Mouse (Mus musculus) limb, embryonic 15.5 days (tissue): Measurements from ENCODE around the gene Gpx8. TPM values are rescaled to one million over a fixed set of nuclear protein-coding genes. Genes with fewer than 3 reads are reported as not detected.
A peak's percentile ranks its signal among the peaks of the same experiment; 100 is the strongest.

ENCODE experiments used
- ATAC-seq: fragments of 200-750 bp; cut with Nextera tagmentation; 2 replicates; pipeline ENCODE4 v1.8.0; 2017; ENCODE audit warnings: low read depth, moderate TSS enrichment; ENCODE audit not compliant: insufficient number of reproducible peaks, low FRiP score, low TSS enrichment
- H3K27ac ChIP-seq: fragments of 300-500 bp; sonication (generic); 2 replicates; pipeline ENCODE4 v1.5.1; 2015; ENCODE audit warnings: moderate library complexity, mild to moderate bottlenecking, inconsistent platforms
- H3K27me3 ChIP-seq: fragments of 300-500 bp; sonication (generic); 2 replicates; pipeline ENCODE4 v1.6.1; 2015; ENCODE audit warnings: inconsistent platforms
- H3K36me3 ChIP-seq: fragments of 300-500 bp; sonication (generic); 2 replicates; pipeline ENCODE4 v1.6.1; 2015; ENCODE audit warnings: inconsistent platforms
- H3K4me1 ChIP-seq: fragments of 300-500 bp; sonication (generic); 2 replicates; pipeline ENCODE4 v1.6.1; 2015; ENCODE audit warnings: inconsistent platforms
- H3K4me2 ChIP-seq: fragments of 300-500 bp; sonication (generic); 2 replicates; pipeline ENCODE4 v1.6.1; 2015; ENCODE audit warnings: mild to moderate bottlenecking, inconsistent platforms
- H3K4me3 ChIP-seq: fragments of 300-500 bp; sonication (generic); 2 replicates; pipeline ENCODE4 v1.5.1; 2015; ENCODE audit warnings: mild to moderate bottlenecking, inconsistent platforms
- H3K9ac ChIP-seq: fragments of 300-500 bp; sonication (generic); 2 replicates; pipeline ENCODE4 v1.6.1; 2015; ENCODE audit warnings: inconsistent platforms
- H3K9me3 ChIP-seq: fragments of 300-500 bp; sonication (generic); 2 replicates; pipeline ENCODE4 v1.6.1; 2016; ENCODE audit warnings: inconsistent platforms
- WGBS: fragments of 180-500 bp; shearing (Covaris S2); methylation state at CpG from one replicate; pipeline ENCODE4 v1.1.7; 2015; 5-methylcytosine and 5-hydroxymethylcytosine counted together
- polyA plus RNA-seq: library from polyadenylated mRNA; unstranded; fragments of >200 nt; fragmentation: Nextera tagmentation; extraction: Ambion mirVana; gene quantifications from 2 replicates; pipeline ENCODE4 v1.2.1, GENCODE M21; 2015

The Gpx8 gene
- 220 and 224 TPM in 2 replicates for polyA plus RNA-seq

GRCm38 (mm10) chr13:113046211-113046883, at the start of gene Gpx8:
Gene Gpx8 (minus strand): TSS chr13:113046410.
- H3K27me3 ChIP-seq = no peaks in the 10 kb centered on the region
- peak within 1 kb of the TSS; percentile 90 for H3K27ac ChIP-seq
- peak within 1 kb of the TSS; percentile 54 for H3K4me2 ChIP-seq
- 3% methylated on average over 21 of the region's 21 CpGs for WGBS
- H3K4me3 ChIP-seq = peak within 1 kb of the TSS; percentile 61
- no peaks in the 10 kb centered on the region for H3K9me3 ChIP-seq
- ATAC-seq = peak; percentile 87; the same call in 1 of the 2 replicates
- H3K36me3 ChIP-seq = peaks cover 20% of the 10 kb centered on the region; the same call in 1 of the 2 replicates
- peaks cover 10% of the 10 kb centered on the region; the same call in 1 of the 2 replicates for H3K4me1 ChIP-seq
- peak within 1 kb of the TSS; percentile 62 for H3K9ac ChIP-seq

GRCm38 (mm10) chr13:113094618-113095017, 48.4 kb upstream of the Gpx8 start:
- no peak overlapping the region for H3K9ac ChIP-seq
- H3K4me1 ChIP-seq = no peaks in the 10 kb centered on the region
- no peak overlapping the region for H3K4me2 ChIP-seq
- ATAC-seq = no peak
- no peaks in the 10 kb centered on the region for H3K36me3 ChIP-seq
- no peaks in the 10 kb centered on the region for H3K9me3 ChIP-seq
- H3K27me3 ChIP-seq = no peaks in the 10 kb centered on the region
- no peak overlapping the region for H3K4me3 ChIP-seq
- H3K27ac ChIP-seq = no peak overlapping the region
- 40% methylated on average over 1 of the region's 1 CpGs for WGBS

DNA sequence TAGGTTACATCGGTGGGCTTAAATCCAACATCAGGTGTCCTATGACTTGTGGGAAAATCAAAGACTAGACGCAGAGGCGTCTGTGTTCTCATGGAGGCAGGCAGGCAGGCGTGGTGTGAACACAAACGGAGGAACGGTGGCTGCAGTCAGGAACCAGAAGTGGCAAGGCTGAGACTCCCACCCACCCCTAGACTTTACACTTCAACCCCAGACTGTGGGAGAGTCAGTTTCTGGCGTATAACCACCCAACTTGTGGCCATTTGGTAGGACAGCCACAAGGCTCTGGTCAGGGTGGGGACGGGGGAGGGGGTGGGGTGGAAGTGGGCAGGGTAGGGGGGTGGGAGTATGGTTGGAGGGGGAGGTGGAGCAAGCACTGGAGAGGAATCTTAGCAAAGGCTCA, 44.3 kb upstream of the Gpx8 start:
- H3K27ac ChIP-seq = no peak overlapping the region
- H3K4me1 ChIP-seq = no peaks in the 10 kb centered on the region
- ATAC-seq = no peak
- no peak overlapping the region for H3K4me2 ChIP-seq
- H3K4me3 ChIP-seq = no peak overlapping the region
- H3K36me3 ChIP-seq = no peaks in the 10 kb centered on the region
- H3K27me3 ChIP-seq = no peaks in the 10 kb centered on the region
- no peak overlapping the region for H3K9ac ChIP-seq
- WGBS = 54% methylated on average over 8 of the region's 8 CpGs
- H3K9me3 ChIP-seq = no peaks in the 10 kb centered on the region

- Histone ChIP-seq H3K36me3 (no peaks in the 10 kb centered on the region), H3K9ac (no peak overlapping the region), H3K27me3 (no peaks in the 10 kb centered on the region), H3K4me3 (no peak overlapping the region), H3K4me1 (no peaks in the 10 kb centered on the region), H3K9me3 (no peaks in the 10 kb centered on the region), H3K27ac (no peak overlapping the region), H3K4me2 (no peak overlapping the region)
- WGBS = 75% methylated on average over 13 of the region's 13 CpGs
- ATAC-seq = no peak
These were observed 41.2 kb upstream of the Gpx8 start for GRCm38 (mm10) chr13:113087226-113088017.

DNA sequence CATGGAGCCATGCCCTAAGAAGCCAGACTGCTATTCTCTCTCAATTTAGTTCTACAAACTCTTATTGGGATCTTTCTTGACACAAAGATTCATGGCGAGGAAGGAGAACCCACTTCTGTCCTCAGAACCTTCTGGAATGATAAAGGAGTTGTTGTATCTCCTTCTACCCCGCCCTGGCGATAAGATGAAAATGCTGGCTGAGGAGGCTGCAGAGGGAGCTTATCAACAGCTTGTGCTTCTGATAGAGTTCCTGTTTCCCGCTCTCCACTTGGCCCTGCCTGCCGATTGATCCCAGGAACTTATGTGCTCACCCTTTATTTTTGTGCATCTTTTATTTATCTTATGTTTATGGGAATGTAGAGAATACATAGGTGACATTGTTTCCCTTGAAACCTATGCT, 38.5 kb upstream of the Gpx8 start:
- WGBS = 75% methylated on average over 5 of the region's 5 CpGs
- H3K9me3 ChIP-seq = no peaks in the 10 kb centered on the region
- no peak for ATAC-seq
- H3K4me2 ChIP-seq = no peak overlapping the region
- no peaks in the 10 kb centered on the region for H3K27me3 ChIP-seq
- no peak overlapping the region for H3K27ac ChIP-seq
- H3K4me3 ChIP-seq = no peak overlapping the region
- H3K36me3 ChIP-seq = no peaks in the 10 kb centered on the region
- no peaks in the 10 kb centered on the region for H3K4me1 ChIP-seq
- H3K9ac ChIP-seq = no peak overlapping the region

GRCm38 (mm10) chr13:113082101-113082500, 35.9 kb upstream of the Gpx8 start:
- H3K36me3 ChIP-seq = no peaks in the 10 kb centered on the region
- H3K4me2 ChIP-seq = no peak overlapping the region
- no peak for ATAC-seq
- no peaks in the 10 kb centered on the region for H3K27me3 ChIP-seq
- 77% methylated on average over 1 of the region's 1 CpGs for WGBS
- no peaks in the 10 kb centered on the region for H3K9me3 ChIP-seq
- H3K9ac ChIP-seq = no peak overlapping the region
- no peak overlapping the region for H3K4me3 ChIP-seq
- H3K27ac ChIP-seq = no peak overlapping the region
- H3K4me1 ChIP-seq = no peaks in the 10 kb centered on the region

DNA sequence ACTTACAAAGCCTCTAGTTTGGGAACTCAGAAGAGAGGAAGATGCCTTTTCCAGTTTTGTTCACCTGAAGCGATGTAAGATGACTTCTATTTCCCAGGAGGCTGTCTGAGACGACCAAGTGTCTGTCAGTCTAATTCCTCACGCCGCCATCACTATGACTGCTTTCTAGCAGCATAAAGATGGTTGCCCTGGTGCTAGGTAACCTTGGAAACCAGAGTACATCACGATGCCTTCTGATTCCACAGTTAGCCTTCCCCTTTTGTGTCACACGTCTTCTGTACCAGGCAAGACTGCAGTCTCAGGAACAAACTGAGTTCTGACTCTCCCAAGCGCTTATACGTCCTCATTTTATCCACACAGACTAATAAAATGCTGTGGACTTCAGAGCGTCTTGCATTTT, 32.8 kb upstream of the Gpx8 start:
- H3K9ac ChIP-seq = no peak overlapping the region
- H3K9me3 ChIP-seq = no peaks in the 10 kb centered on the region
- H3K4me1 ChIP-seq = no peaks in the 10 kb centered on the region
- WGBS = 82% methylated on average over 9 of the region's 9 CpGs
- H3K27ac ChIP-seq = no peak overlapping the region
- no peak overlapping the region for H3K4me2 ChIP-seq
- H3K4me3 ChIP-seq = no peak overlapping the region
- no peak for ATAC-seq
- no peaks in the 10 kb centered on the region for H3K27me3 ChIP-seq
- H3K36me3 ChIP-seq = no peaks in the 10 kb centered on the region

DNA sequence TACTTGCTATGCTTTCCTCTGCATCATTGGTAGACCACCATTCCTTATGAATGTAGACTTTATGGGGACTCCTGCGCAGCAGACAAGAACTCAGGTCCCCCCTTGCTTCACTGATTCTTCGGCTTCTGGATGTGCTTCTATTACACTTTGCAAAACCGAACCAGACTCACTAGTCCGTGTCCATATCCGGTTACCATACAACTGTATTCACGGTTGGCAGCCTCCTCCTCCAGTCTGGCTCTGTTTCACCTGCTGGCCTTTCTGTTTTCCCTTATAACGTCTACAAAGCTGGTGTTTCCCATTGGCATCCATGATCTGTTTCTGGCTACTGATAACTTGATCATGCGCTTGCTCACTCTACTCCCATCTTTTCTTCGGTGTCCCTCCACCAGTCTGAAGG, 18.3 kb upstream of the Gpx8 start:
- Histone ChIP-seq H3K4me2 (no peak overlapping the region), H3K9me3 (no peaks in the 10 kb centered on the region), H3K9ac (no peak overlapping the region), H3K36me3 (no peaks in the 10 kb centered on the region), H3K4me3 (no peak overlapping the region), H3K27me3 (no peaks in the 10 kb centered on the region), H3K27ac (no peak overlapping the region), H3K4me1 (no peaks in the 10 kb centered on the region)
- ATAC-seq = no peak
- 87% methylated on average over 9 of the region's 9 CpGs for WGBS

- Histone ChIP-seq H3K27me3 (no peaks in the 10 kb centered on the region), H3K9ac (no peak overlapping the region), H3K9me3 (no peaks in the 10 kb centered on the region), H3K4me1 (no peaks in the 10 kb centered on the region), H3K4me3 (no peak overlapping the region), H3K27ac (no peak overlapping the region), H3K36me3 (no peaks in the 10 kb centered on the region), H3K4me2 (no peak overlapping the region)
- no peak for ATAC-seq
- 86% methylated on average over 6 of the region's 6 CpGs for WGBS
These were observed 15.5 kb upstream of the Gpx8 start for GRCm38 (mm10) chr13:113061746-113062145.

GRCm38 (mm10) chr13:113055826-113056225, 9.6 kb upstream of the Gpx8 start:
- 41% methylated on average over 8 of the region's 8 CpGs for WGBS
- no peaks in the 10 kb centered on the region for H3K27me3 ChIP-seq
- no peak overlapping the region for H3K4me2 ChIP-seq
- H3K4me1 ChIP-seq = no peaks in the 10 kb centered on the region
- H3K36me3 ChIP-seq = no peaks in the 10 kb centered on the region
- H3K4me3 ChIP-seq = no peak overlapping the region
- no peak overlapping the region for H3K9ac ChIP-seq
- H3K9me3 ChIP-seq = no peaks in the 10 kb centered on the region
- H3K27ac ChIP-seq = no peak overlapping the region
- ATAC-seq = no peak

DNA sequence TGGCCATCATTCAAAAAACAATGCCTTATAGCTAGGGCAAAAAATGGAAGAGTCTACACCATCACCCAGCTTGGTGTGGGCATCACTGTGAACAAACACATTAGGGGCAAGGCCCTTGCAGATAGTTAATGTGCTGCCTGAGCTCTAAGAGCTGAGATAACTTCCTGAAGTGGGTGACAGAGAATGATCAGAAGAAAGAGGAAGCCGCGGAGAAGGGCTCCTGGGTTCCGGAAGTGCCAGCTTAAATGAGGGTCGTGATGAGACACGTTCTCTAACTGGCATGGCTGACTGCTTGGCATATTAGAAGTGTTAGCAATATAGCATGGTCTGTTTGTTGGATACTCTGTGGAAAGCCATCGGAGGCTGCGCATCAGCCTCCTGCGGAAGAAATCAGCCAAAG, 8.0 kb upstream of the Gpx8 start:
- Histone ChIP-seq H3K4me3 (no peak overlapping the region), H3K4me2 (no peak overlapping the region), H3K9ac (no peak overlapping the region), H3K27me3 (no peaks in the 10 kb centered on the region), H3K9me3 (no peaks in the 10 kb centered on the region), H3K27ac (no peak overlapping the region), H3K4me1 (no peaks in the 10 kb centered on the region), H3K36me3 (no peaks in the 10 kb centered on the region)
- 91% methylated on average over 8 of the region's 8 CpGs for WGBS
- no peak for ATAC-seq

DNA sequence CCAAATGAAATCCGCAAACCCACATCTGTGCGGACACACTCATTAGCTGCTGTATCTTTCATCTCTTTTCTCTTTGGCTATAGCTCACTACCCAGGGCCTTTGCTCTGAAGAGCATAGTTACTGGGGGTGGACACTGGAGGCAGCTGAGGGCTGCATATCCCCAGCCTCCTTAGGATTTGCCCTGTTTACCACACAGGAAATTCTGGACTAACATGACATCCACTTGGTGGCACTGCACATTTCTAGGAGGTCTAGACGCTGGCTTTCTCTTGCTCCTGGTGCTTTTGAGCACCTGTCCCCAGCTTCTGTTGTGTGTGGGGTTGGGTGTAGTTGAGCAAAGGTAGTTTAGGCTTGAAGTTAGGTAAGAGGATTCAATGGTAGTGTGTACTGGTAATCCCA, 1.4 kb upstream of the Gpx8 start:
- no peaks in the 10 kb centered on the region for H3K9me3 ChIP-seq
- H3K27ac ChIP-seq = no peak overlapping the region
- no peak for ATAC-seq
- no peaks in the 10 kb centered on the region for H3K27me3 ChIP-seq
- H3K36me3 ChIP-seq = peaks cover 8% of the 10 kb centered on the region; the same call in 1 of the 2 replicates
- no peak overlapping the region for H3K4me2 ChIP-seq
- no peak overlapping the region for H3K9ac ChIP-seq
- no peak overlapping the region for H3K4me3 ChIP-seq
- H3K4me1 ChIP-seq = peaks cover 10% of the 10 kb centered on the region; the same call in 1 of the 2 replicates
- WGBS = 72% methylated on average over 3 of the region's 3 CpGs
